Mouse (Mus musculus): Measurements from ENCODE around the gene Myt1. TPM values are rescaled to one million over a fixed set of nuclear protein-coding genes. Genes with fewer than 3 reads are reported as not detected.
A peak's percentile ranks its signal among the peaks of the same experiment; 100 is the strongest.
"Not testable (repeated sequence)": the region's sequence is repeated elsewhere in the genome, so short reads cannot be mapped to it uniquely, and the experiment has no call there.

Gene Myt1
- total RNA-seq, 2 experiments from 2014 or later = not detected

DNA sequence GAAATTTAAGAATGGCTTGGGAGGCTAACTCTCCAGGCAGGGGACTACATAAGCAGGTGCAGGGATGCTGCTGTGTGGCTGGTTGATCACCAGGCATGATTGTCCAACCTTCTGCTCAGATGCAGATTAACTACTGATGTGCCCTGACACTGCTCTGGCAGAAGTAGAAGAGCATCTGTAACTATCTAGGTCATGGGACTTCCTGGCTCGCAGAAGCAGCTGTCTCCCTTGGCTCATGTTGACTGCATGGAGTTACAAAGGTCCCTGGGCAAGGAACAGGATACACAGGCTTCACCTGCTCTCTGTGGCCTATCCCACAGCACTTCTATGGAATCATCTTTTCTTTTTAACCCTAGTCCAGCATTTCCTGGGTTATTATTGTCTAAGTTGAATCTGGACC, 12.7 kb downstream of the Myt1 start:
- no peak for DNase-seq
- intact Hi-C loops (cut with DNase I) = no loop called here

DNA sequence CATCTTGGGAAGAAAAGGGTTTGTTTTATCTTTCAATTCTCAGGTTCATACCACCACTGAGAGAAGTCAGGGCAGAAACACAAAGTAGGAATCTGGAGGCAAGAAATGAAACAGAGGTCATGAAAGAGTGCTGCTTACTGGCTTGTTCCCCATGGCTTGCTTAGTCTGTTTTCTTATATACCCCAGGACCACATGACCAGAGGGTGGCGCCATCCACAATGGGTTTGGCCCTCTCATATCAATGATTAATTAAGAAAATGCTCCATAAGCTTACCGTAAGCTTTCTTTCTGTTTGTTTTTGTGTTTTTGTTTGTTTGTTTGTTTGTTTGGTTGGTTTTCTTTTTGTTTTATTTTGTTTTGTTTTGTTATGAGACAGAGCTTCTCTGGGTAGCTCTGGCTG, 14.6 kb downstream of the Myt1 start:
- intact Hi-C loops (cut with DNase I) = no loop called here
- DNase-seq = no peak

DNA sequence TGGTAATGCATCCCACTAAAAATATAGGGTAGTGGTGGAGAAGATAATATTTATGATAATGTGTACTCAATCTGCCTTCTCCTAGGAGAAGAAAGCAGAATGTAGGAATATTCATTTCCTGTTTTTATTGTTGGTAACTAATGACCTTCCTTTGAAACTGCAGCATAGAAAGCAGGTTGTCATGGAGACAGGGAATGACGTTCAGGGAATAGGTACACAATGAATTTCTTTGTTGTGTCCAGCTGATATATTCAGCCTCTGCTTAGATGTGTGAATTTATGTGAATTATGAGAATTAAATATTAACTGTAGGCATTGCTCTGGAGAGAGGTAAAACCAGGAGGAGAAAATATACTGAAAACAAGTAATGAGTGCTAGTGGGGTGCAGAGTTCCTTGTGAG, 18.3 kb downstream of the Myt1 start:
- intact Hi-C loops (cut with DNase I) = no loop called here
- no peak for DNase-seq

DNA sequence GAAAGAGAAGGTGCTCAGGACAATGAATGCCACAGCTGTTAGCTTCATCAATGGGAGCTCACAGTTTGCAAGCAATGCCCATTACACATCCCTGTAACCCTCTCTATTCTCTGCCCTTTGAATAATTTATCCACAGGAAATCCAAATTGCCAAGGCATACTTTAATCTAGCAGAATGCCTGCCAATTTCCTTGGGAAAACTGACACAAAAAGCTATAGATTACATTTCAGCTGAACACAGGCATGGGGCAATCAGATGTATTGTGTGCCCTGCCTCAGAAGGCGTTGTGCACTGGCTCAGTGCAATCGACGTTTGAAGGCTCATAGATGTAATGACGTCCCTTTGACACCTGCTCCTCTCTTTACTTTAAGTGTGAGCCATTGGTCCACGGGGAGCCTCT, 24.7 kb downstream of the Myt1 start:
- intact Hi-C loops (cut with DNase I) = no loop called here
- DNase-seq = no peak

DNA sequence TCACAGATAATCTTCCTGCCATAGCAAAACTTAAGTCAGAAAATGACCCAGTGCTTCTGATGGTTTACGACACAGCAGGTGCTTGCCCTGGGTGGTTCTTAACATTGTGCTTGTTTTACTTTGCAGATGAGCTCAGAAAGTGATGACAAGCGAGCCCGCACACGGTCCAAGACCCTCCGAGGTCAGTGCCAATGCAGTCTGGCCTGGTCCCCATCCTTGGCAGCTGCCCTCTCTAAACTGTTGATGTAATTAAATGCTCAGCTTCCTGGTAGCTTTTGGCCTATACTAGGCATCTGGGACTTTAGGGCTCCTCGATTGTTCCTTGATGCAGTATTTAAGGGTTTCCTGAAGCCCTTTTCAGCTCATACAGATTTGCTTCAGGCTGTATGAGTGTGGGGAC, 26.3 kb downstream of the Myt1 start:
- DNase-seq = no peak
- intact Hi-C loops (cut with DNase I) = no loop called here

DNA sequence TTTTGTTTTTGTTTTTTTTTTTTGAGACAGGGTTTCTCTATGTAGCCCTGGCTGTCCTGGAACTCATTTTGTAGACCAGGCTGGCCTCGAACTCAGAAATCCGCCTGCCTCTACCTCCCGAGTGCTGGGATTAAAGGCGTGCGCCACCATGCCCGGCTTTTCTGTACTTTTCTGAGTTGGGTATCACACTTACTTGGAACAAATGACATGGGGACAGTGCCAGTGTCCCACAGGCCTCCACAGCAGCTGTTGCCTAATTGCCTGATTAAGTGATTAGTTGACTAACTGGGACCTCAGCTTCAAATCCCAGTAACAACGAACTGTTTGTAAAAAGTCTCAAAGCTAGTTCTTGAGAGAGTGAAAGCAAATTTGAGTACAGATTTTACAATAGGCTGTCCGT, 30.1 kb downstream of the Myt1 start:
- DNase-seq; intact Hi-C loops (cut with DNase I): not testable (repeated sequence)

DNA sequence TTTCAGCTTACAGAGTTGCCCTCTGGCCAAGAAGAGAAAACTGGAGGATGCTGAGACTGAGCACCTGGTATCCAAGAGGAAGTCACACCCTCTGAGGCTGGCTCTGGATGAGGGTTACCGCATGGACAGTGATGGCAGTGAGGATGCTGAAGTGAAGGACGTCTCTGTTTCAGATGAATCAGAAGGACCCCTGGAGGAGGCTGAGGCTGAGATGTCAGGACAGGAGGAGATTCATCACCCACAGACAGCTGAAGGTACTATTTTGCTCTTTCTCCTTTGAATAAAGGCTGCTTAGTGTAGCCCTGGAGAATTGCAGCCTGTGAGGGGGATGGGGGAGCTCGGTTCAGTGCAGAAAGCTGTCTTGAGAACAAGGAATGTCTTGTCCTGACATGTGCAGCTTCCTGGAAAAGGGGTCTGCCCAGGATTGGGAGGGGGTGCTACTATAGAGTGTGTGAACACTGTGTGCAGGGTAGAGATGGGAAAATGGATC, 32.6 kb downstream of the Myt1 start:
- no peak for DNase-seq
- intact Hi-C loops (cut with DNase I) = no loop called here

DNA sequence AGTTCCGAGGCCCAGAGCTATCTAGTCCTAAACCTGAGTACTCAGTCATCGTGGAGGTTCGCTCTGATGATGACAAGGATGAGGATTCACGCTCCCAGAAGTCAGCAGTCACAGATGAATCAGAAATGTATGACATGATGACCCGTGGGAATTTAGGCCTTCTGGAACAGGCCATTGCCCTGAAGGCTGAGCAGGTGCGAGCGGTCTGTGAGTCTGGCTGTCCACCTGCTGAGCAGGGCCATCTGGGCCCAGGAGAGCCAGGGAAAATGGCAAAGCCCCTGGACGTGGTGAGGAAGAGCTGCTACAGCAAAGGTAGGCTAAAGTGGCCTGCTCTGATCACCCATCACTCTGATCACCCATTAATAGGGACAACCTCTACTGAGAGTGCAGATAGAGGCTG, 34.5 kb downstream of the Myt1 start:
- DNase-seq = no peak
- intact Hi-C loops (cut with DNase I) = no loop called here

DNA sequence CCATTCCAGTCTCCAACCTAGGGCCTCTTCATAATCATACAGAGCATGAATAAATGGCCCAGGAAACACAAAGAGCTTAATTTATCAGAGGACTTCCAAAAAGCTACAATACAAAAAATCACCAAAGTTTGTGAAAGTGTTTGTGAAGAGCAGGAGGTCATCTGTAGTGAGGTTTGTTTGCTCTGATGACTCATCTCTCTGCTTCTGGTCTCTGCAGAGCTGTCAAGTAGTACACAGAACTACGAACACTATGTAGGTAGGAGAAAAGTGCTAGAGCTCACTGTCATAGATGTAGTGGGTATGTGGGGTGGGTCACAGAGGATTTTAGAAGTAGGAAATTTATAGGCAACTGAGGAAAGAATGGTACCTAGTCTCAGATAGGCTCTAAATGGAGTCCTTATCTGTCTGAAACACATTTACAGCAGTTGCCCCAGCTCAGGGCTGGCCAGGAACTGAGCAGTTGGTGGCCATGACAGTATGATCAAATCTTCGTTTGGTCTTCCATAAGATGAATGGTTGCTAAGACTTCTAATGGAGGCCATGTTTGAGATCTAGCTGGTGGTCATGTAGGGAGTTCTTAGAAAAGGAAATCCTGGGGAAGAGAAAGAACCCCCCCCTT, 66.0 kb downstream of the Myt1 start:
- intact Hi-C loops (cut with DNase I) = no loop called here
- no peak for DNase-seq

DNA sequence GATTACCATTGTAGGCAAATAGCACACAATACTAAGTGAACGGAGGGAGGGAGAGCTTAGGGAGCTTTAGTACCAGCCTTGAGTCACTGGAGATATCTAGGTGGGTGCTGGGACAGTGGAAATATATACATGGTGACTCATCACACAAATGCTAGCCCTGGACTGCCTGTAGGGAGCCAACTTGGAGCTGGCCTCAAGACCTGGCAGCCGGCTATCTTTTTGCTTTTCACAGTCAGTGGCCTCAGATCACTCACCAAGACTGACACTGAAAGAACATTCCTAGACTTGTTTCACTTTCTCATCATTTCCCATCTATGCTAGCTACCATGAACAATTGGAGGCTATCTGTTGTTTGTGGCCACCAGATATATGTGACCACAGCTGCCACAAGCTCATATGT, 69.6 kb downstream of the Myt1 start:
- intact Hi-C loops (cut with DNase I) = no loop called here
- DNase-seq = no peak

DNA sequence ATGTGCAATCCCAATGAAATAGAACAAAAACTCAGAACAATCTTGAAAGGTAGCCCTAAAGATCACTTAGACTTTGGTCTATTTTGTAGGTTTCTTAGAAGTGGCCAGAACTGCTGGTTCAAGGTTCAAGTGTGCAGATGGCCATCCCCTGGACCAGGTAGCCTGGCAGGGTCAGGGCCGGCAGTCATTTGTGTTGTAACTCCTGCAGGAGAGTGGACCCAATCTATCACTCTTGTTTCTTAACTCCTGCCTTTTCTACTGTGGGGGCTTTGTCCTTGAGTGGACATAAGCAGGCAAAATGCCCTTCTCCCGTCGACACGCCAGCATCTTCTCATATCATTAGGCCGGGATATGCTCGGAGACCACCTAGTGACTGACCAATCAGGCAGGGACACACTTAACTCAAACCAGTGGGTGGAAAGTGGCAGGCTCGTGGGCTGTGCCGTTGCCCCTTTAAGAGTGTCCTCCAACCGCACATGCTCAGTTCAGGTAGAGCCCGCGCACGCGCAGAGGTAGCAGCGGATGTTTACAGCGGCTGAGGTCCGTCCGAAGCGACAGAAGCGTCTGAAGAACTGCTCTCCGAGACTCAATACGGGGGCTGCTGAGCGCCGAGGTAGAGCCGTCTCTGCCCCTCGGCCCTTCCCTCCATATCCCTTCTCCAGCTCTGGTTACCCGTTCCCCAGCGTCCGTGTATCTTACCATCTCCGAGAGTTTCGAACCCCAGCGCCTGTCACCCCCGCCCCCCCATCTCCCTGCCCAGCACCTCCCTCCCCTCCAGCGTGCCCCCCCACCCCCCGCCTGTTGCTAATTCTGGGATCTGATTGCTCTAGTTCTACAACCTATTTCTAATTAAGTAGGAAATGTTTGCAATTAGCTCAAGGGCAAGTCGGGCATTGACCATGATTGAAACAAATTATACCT, 74.5 kb downstream of the Myt1 start, which contains the start of gene Pcmtd2:
TSS of gene Pcmtd2 (plus strand) at position 483 of the 921 bp plus-strand sequence.
- intact Hi-C loops (cut with DNase I) = no loop called here
- DNase-seq = peak; percentile 92 to 94

DNA sequence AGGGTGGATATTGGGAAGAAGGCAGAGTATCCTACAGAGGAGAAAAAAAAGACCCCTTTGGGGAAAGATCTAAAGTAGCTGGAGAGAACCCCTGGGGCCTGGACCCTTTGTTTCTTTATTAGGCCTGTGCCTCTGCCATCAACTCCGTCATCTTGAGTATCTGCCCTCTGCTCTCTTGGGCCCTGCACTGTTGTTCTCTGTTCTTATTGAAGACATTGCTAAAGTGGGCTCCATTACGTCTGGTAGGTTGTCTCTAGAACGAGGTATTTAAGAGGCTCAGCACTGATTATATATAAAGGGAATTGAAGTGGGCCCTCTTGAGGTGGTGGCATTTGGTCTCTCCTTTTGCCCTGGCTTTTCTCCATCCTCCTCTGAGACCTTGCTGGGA, 75.2 kb downstream of the Myt1 start:
- intact Hi-C loops (cut with DNase I) = no loop called here
- peak in 1 of 2 experiments; percentile 13 for DNase-seq

DNA sequence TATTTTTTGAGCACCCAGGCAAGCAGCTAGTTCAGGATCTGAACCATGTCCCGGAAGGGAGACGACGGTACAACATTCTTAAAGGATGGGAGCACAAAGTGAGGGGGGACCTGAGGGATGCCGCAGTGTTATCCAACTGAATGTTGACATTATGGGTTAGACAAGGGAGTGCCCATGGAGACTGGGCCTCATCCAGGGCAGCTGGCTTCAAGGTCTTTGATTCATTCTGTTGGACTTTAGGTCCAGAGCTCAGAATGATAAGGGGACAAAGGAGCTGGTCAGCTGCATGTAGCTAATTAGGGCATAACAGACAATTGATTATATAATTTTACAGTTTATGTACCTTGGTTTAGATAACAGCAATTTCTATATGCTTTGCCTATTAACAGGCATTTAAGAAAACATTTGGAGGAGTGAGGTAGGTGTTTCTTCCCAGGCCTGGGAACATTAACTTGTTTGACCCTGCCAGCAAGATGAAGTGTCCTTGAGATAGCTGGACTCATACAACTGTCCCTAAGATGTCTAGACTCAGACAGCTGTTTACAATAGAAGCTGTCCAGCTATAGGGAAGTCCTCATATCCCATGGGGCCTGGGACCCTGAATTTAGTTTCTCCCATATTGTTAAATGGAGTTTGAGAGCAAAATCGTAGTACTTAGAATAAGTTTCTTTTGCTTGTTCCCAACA, 82.7 kb downstream of the Myt1 start:
- intact Hi-C loops (cut with DNase I) = no loop called here
- DNase-seq = no peak

DNA sequence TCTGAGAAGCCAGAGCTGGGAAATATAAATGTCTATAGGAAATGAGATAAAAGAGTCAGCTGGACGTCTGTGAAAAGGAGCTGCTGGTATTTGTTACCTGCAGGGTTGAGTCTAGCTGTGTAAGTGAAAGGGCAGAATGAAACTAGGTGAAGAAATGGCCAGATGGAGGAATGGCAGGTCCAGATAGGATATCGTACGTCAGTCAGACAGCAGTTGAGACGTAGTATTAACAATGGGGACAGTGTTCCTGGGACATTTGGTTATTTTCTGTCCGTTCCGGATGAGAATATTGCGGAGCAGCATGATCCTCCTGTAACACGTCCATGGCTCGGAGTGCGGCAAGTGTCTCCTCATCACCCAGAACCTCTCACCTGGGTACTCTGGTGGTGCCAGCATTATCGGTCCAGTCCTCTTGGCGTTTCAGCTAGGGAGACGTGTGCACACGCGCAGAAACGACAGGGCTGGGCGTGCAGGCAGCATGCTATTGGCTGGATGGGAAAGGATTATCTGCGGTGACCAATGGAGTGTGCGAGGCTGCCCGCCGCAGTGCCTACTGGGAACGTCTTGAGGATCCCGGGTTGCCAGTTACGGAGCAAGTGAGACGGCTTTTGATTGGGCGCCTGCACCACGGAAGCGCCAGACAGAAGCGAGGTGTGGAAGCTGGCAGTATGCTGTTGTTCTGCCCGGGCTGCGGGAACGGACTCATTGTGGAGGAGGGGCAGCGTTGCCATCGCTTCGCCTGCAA, 100.8 kb downstream of the Myt1 start, which contains the start of gene Polr3k:
TSS of gene Polr3k (plus strand) at position 547 of the 745 bp plus-strand sequence.
- intact Hi-C loops (cut with DNase I) = no loop called here
- DNase-seq = peak; percentile 87 to 88

DNA sequence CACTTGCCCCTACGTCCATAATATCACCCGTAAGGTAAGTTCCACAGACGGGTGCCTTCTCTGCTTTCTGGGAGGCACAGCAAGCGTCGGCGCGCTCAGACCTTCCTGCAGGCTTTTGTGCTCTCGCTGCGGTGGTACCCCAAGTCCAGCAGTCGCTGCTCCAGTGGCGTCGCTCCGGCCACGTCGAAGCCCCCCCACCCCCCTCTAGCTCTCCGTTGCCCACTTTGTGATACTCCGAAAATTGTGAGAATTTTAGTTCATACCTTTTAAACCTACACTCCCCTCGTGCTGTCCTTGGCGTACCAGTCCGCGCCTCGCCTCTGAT, 101.4 kb downstream of the Myt1 start:
- DNase-seq = no peak
- intact Hi-C loops (cut with DNase I) = no loop called here

DNA sequence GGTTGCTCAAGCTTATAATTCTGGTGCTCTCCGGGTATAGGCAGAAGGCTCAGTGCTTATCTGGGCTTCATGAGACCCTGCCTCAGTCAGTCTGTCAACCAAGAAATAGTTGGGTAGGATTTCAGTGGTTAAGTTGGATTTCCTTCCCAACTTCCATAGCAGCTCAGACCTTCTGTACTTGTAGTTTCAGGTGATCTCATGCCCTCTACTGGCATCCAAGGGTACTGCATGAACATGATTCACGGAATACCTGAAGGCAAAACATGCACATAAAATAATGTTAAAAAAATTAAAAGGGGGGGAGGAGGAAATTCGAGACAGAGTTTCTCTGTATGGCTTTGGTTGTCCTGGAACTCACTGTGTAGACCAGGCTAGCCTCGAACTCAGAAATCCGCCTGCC, 103.8 kb downstream of the Myt1 start:
- peak; percentile 66 to 77 for DNase-seq
- intact Hi-C loops (cut with DNase I) = no loop called here

DNA sequence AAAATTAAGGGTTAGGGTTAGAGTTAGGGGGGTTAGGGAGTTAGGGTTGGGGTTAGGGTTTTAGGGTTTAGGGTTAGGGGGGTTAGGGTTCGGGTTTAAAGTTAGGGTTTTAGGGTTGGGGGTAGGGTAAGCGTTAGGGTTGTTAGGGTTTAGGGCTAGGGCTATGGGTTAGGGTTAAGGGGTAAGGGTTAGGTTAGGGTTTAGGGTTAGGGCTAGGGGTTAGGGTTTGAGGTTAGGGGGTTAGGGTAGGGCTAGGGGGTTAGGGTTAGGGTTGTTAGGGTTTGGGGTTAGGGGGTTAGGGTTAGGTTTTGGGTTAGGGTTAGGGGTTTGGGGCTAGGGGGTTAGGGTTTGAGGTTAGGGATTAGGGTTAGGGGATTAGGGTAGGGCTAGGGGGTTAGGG, 107.9 kb downstream of the Myt1 start:
- intact Hi-C loops (cut with DNase I) = no loop called here
- DNase-seq = no peak
